Mouse (Mus musculus): ENCODE measurements at regions not wholly inside any gene's neighbourhood (a gene's known extent, or its start where the extent isn't known, plus 50 kb on each side); places are given as distances from the start of the nearest gene placed in this dataset.
A peak's percentile ranks its signal among the peaks of the same experiment; 100 is the strongest.

GRCm38 (mm10) chr8:6907682-6908081 is 1753.4 kb downstream of the Efnb2 start:
- TF ChIP-seq CTCF (IDR thresholded peaks at IDR 0.05; ENCODE audit: borderline replicate concordance, insufficient read depth, low read depth, low read length) (no peak), POLR2A (IDR thresholded peaks at IDR 0.05; ENCODE audit: borderline replicate concordance, insufficient read depth, low read length) (no peak)
- H3K4me3 ChIP-seq (replicated peaks; ENCODE audit: insufficient read depth, low read depth, low read length) = no peak overlapping the region
- no peak overlapping the region for H3K27ac ChIP-seq (ENCODE audit: insufficient read depth, low read length)
- no peak for DNase-seq
- no peaks in the 10 kb centered on the region for H3K27me3 ChIP-seq (ENCODE audit: control insufficient read depth, insufficient read depth, low read length)
- 91% methylated on average over 3 of the region's 3 CpGs for WGBS
- H3K4me1 ChIP-seq (ENCODE audit: control insufficient read depth, insufficient read depth, low read length) = no peaks in the 10 kb centered on the region

- H3K27ac ChIP-seq (ENCODE audit: insufficient read depth, low read length) = no peak overlapping the region
- no peaks in the 10 kb centered on the region for H3K27me3 ChIP-seq (ENCODE audit: control insufficient read depth, insufficient read depth, low read length)
- TF ChIP-seq POLR2A (IDR thresholded peaks at IDR 0.05; ENCODE audit: borderline replicate concordance, insufficient read depth, low read length) (no peak), CTCF (IDR thresholded peaks at IDR 0.05; ENCODE audit: borderline replicate concordance, insufficient read depth, low read depth, low read length) (no peak)
- 79% methylated on average over 1 of the region's 1 CpGs for WGBS
- H3K4me1 ChIP-seq (ENCODE audit: control insufficient read depth, insufficient read depth, low read length) = no peaks in the 10 kb centered on the region
- DNase-seq = no peak
- H3K4me3 ChIP-seq (replicated peaks; ENCODE audit: insufficient read depth, low read depth, low read length) = no peak overlapping the region
Measured at GRCm38 (mm10) chr8:6891456-6891855, 1769.6 kb downstream of the Efnb2 start.

- no peak for DNase-seq
- Histone ChIP-seq H3K4me1 (ENCODE audit: control insufficient read depth, insufficient read depth, low read length) (no peaks in the 10 kb centered on the region), H3K27ac (ENCODE audit: insufficient read depth, low read length) (no peak overlapping the region), H3K4me3 (replicated peaks; ENCODE audit: insufficient read depth, low read depth, low read length) (no peak overlapping the region), H3K27me3 (ENCODE audit: control insufficient read depth, insufficient read depth, low read length) (no peaks in the 10 kb centered on the region)
- no peak for TF ChIP-seq POLR2A (IDR thresholded peaks at IDR 0.05; ENCODE audit: borderline replicate concordance, insufficient read depth, low read length)
- TF ChIP-seq CTCF (IDR thresholded peaks at IDR 0.05; ENCODE audit: borderline replicate concordance, insufficient read depth, low read depth, low read length) = no peak
- WGBS = 96% methylated on average over 5 of the region's 5 CpGs
Measured at GRCm38 (mm10) chr8:6886779-6887402, 1774.2 kb downstream of the Efnb2 start.

GRCm38 (mm10) chr8:6884828-6885227 is 1776.2 kb downstream of the Efnb2 start:
- TF ChIP-seq POLR2A (IDR thresholded peaks at IDR 0.05; ENCODE audit: borderline replicate concordance, insufficient read depth, low read length) (no peak), CTCF (IDR thresholded peaks at IDR 0.05; ENCODE audit: borderline replicate concordance, insufficient read depth, low read depth, low read length) (no peak)
- no peak for DNase-seq

GRCm38 (mm10) chr8:6882626-6883025 is 1777.5 kb upstream of the Slc10a2 start:
- Histone ChIP-seq H3K27me3 (ENCODE audit: control insufficient read depth, insufficient read depth, low read length) (no peaks in the 10 kb centered on the region), H3K4me1 (ENCODE audit: control insufficient read depth, insufficient read depth, low read length) (no peaks in the 10 kb centered on the region), H3K27ac (ENCODE audit: insufficient read depth, low read length) (no peak overlapping the region), H3K4me3 (replicated peaks; ENCODE audit: insufficient read depth, low read depth, low read length) (no peak overlapping the region)
- DNase-seq = peak in 1 of 2 experiments; percentile 9
- TF ChIP-seq CTCF (IDR thresholded peaks at IDR 0.05; ENCODE audit: borderline replicate concordance, insufficient read depth, low read depth, low read length) = no peak
- TF ChIP-seq POLR2A (IDR thresholded peaks at IDR 0.05; ENCODE audit: borderline replicate concordance, insufficient read depth, low read length) = no peak
- 7% methylated on average over 4 of the region's 4 CpGs for WGBS

More at GRCm38 (mm10) chr8:6884828-6885227, 1776.2 kb downstream of the Efnb2 start:
- no peaks in the 10 kb centered on the region for H3K27me3 ChIP-seq (ENCODE audit: control insufficient read depth, insufficient read depth, low read length)
- H3K4me1 ChIP-seq (ENCODE audit: control insufficient read depth, insufficient read depth, low read length) = no peaks in the 10 kb centered on the region
- no peak overlapping the region for H3K27ac ChIP-seq (ENCODE audit: insufficient read depth, low read length)
- no peak overlapping the region for H3K4me3 ChIP-seq (replicated peaks; ENCODE audit: insufficient read depth, low read depth, low read length)

All from cerebellum, adult 2 months (tissue).